Mouse (Mus musculus) forelimb bud, embryonic 11.5 days (tissue): ENCODE measurements at regions not wholly inside any gene's neighbourhood (a gene's known extent, or its start where the extent isn't known, plus 50 kb on each side); places are given as distances from the start of the nearest gene placed in this dataset.

ENCODE experiments used
- DNase-seq: peaks from one replicate; pipeline ENCODE4 v3.0.0-alpha.2; 2012; ENCODE audit warnings: low read depth, low spot score

GRCm38 (mm10) chr10:17511779-17512335 is 211.2 kb upstream of the Cited2 start:
- DNase-seq = no peak

- no peak for DNase-seq
These were observed 210.5 kb upstream of the Cited2 start for GRCm38 (mm10) chr10:17512487-17512886.

GRCm38 (mm10) chr10:17513756-17514155 is 209.3 kb upstream of the Cited2 start:
- DNase-seq = no peak

GRCm38 (mm10) chr10:17516068-17516467 is 206.9 kb upstream of the Cited2 start:
- no peak for DNase-seq

GRCm38 (mm10) chr10:17518423-17519175 is 204.4 kb upstream of the Cited2 start:
- no peak for DNase-seq

- peak; percentile 65 for DNase-seq
These were observed 200.9 kb upstream of the Cited2 start for GRCm38 (mm10) chr10:17522026-17522541.

GRCm38 (mm10) chr10:17523558-17524328 is 199.3 kb upstream of the Cited2 start:
- DNase-seq = no peak

GRCm38 (mm10) chr10:17527151-17527737 is 195.8 kb upstream of the Cited2 start:
- no peak for DNase-seq

GRCm38 (mm10) chr10:17528116-17528515 is 194.9 kb upstream of the Cited2 start:
- no peak for DNase-seq

- no peak for DNase-seq
These were observed 194.2 kb upstream of the Cited2 start for GRCm38 (mm10) chr10:17528846-17529245.

- DNase-seq = no peak
These were observed 193.0 kb upstream of the Cited2 start for GRCm38 (mm10) chr10:17529851-17530509.

GRCm38 (mm10) chr10:17531021-17531420 is 192.0 kb upstream of the Cited2 start:
- no peak for DNase-seq

GRCm38 (mm10) chr10:17538944-17539533 is 184.0 kb upstream of the Cited2 start:
- DNase-seq = no peak

- no peak for DNase-seq
These were observed 182.3 kb upstream of the Cited2 start for GRCm38 (mm10) chr10:17540404-17541375.

GRCm38 (mm10) chr10:17542104-17542846 is 180.7 kb upstream of the Cited2 start:
- no peak for DNase-seq

- no peak for DNase-seq
These were observed 180.1 kb upstream of the Cited2 start for GRCm38 (mm10) chr10:17542847-17543421.

GRCm38 (mm10) chr10:17545291-17545690 is 177.7 kb upstream of the Cited2 start:
- DNase-seq = no peak

- DNase-seq = no peak
These were observed 175.0 kb upstream of the Cited2 start for GRCm38 (mm10) chr10:17547986-17548385.
